ENCODE assay signal across 8 mouse cellular contexts in the genomic region with DNA sequence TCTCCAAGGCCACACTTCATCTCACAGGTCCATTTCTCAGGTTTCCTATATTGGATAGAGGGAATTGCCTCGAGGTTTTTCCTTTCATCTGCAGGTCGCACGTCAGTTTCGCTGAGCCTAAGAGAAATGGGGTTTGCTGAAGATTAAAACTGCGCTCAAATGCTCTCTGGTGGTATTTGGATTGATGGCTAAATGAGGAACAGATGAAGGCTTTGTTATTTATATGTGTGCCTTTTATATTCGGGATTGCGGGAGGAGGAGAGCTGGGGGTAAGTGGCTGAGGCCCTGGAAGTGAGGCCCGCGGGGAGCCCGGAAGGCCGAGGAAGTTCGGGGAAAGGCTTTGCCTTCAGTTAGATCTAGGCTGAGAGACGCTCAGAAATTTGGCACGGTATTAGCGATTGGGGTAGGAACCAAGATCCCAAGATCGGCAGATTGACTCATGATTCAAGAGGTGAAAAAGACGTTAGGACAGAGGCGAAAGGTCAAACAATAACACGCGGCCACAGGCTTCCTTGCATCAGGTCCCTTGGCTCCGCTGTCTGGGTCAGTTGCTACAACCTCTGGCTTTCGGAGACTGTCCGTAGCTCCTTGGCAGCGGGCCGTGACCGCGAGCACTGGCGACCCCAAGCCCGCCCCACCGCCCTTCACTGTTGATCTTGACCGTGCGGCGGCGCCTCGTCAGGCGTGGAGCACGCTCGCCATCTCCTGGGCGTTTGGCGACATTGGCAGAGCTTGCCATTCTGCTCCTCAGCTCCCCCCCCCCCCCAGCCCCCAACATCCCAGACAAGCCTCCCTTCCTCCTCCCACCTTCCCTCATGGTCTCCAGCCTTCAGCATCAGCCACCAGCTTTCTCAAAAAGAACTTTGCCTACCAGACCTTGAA. TPM values are rescaled to one million over a fixed set of nuclear protein-coding genes. Genes with fewer than 3 reads are reported as not detected.
A peak's percentile ranks its signal among the peaks of the same experiment; 100 is the strongest.
DNase-seq lines count a peak whose midpoint lies in the region; ATAC-seq and TF ChIP-seq lines count a peak whose summit lies in the region.
"Had no signal": no experiment of that assay in that cellular context is flagged by ENCODE, and none has a peak within 500 bp of the region (broad histone marks: within the 10 kb centered on the region; RNA-seq: fewer than 3 reads in every experiment).

No protein-coding gene starts in this region.

- TF ChIP-seq CTCF in cortical plate, adult 2 months (IDR thresholded peaks at IDR 0.05; ENCODE audit: extremely low read depth, insufficient read depth, low read length) = peak; percentile 51

- no peaks in the 10 kb centered on the region for H3K4me1 ChIP-seq in cortical plate, adult 2 months (ENCODE audit: control insufficient read depth, insufficient read depth, low read length)
- H3K4me1 ChIP-seq in liver, embryonic 12.5 days = peaks cover 13% of the 10 kb centered on the region; the same call in 1 of the 2 replicates

- peak overlapping the region; percentile 47 for H3K4me2 ChIP-seq in liver, embryonic 12.5 days
- H3K4me2 ChIP-seq in myocyte (ENCODE audit: low read depth) = peak overlapping the region; percentile 53

- H3K9me3 ChIP-seq in liver, embryonic 12.5 days (replicated peaks) = no peaks in the 10 kb centered on the region

- no peak for ATAC-seq in liver, embryonic 12.5 days

- WGBS in liver, embryonic 12.5 days (ENCODE audit: insufficient replicate concordance) = 2% methylated on average over 40 of the region's 40 CpGs

- no peak for TF ChIP-seq POLR2A in cortical plate, adult 2 months (IDR thresholded peaks at IDR 0.05; ENCODE audit: extremely low read depth, insufficient read depth, low read length)
- no peak for TF ChIP-seq POLR2A in myocyte (IDR thresholded peaks at IDR 0.05; ENCODE audit: insufficient read length, low read depth)

- no peak overlapping the region for H3K9ac ChIP-seq in liver, embryonic 12.5 days

- H3K36me3 ChIP-seq in liver, embryonic 12.5 days = no peaks in the 10 kb centered on the region
- no peaks in the 10 kb centered on the region for H3K36me3 ChIP-seq in myocyte (ENCODE audit: control insufficient read depth, insufficient read depth)

- no peak overlapping the region for H3ac ChIP-seq in myocyte (ENCODE audit: control insufficient read depth, insufficient read length)

- no peaks in the 10 kb centered on the region for H3K79me2 ChIP-seq in myocyte (ENCODE audit: control insufficient read depth, insufficient read depth)

- H3K27me3 ChIP-seq in liver, embryonic 12.5 days (replicated peaks) = peaks cover 99% of the 10 kb centered on the region
- H3K27me3 ChIP-seq in myocyte (ENCODE audit: control insufficient read depth, insufficient read depth, insufficient read length) = peaks cover 55% of the 10 kb centered on the region

- H3K27ac ChIP-seq in cortical plate, adult 2 months (ENCODE audit: insufficient read depth, low read length) = no peak overlapping the region
- H3K27ac ChIP-seq in liver, embryonic 12.5 days = no peak overlapping the region

- peak; percentile 74 for DNase-seq in 3134 (ENCODE audit: extremely low read depth, insufficient read length, low spot score)
- DNase-seq in 416B (ENCODE audit: low read depth) = peak; percentile 83
- peak; percentile 75 for DNase-seq in heart, postnatal 4 days
- DNase-seq in frontal cortex, postnatal 25 days (ENCODE audit: low spot score in 2 of 2) = no peak

- no peak overlapping the region; the same call in 1 of the 2 replicates for H3K4me3 ChIP-seq in cortical plate, adult 2 months (ENCODE audit: insufficient read depth, low read length)
- peak overlapping the region; percentile 30 for H3K4me3 ChIP-seq in liver, embryonic 12.5 days
- no peak overlapping the region for H3K4me3 ChIP-seq in myocyte

TF ChIP-seq in myocyte, 11 proteins besides CTCF, POLR2A, EP300 and RAD21:
- no peak for TF ChIP-seq REST (IDR thresholded peaks at IDR 0.05; ENCODE audit: insufficient read depth, insufficient read length)
- TF ChIP-seq SRF (IDR thresholded peaks at IDR 0.05; ENCODE audit: control insufficient read depth, insufficient read length, low read depth) = no peak
- no peak for TF ChIP-seq TCF12 (IDR thresholded peaks at IDR 0.05; ENCODE audit: insufficient read depth, poor library complexity, severe bottlenecking)
- no peak for TF ChIP-seq CEBPB (IDR thresholded peaks at IDR 0.05; ENCODE audit: insufficient read depth, poor library complexity, severe bottlenecking)
- TF ChIP-seq MAX (IDR thresholded peaks at IDR 0.05; ENCODE audit: low read depth) = no peak

RNA-seq across cellular contexts. Expression of a gene that starts 2.1 kb away (rescaled TPM):
- polyA plus RNA-seq in cortical plate, adult 2 months (2012; rRNA removed) = not detected in 2 replicates
- not detected for total RNA-seq in heart, postnatal 4 days (2021)
- not detected in 2 replicates for polyA plus RNA-seq in liver, embryonic 12.5 days (2016; fragmentation: Nextera tagmentation; extraction: Ambion mirVana)
- not detected for polyA plus RNA-seq in myocyte (2012; fragmentation: generic; extraction: Trizol)
- total RNA-seq: layer of hippocampus, postnatal 25 days had no signal

RNA-seq across cellular contexts. Expression of a gene that starts 4.6 kb away (rescaled TPM):
- polyA plus RNA-seq in cortical plate, adult 2 months (2012; rRNA removed) = not detected in 2 replicates
- total RNA-seq in heart, postnatal 4 days (2021) = not detected
- 0.10 TPM in 1 of 2 replicates, not detected in the other for polyA plus RNA-seq in liver, embryonic 12.5 days (2016; fragmentation: Nextera tagmentation; extraction: Ambion mirVana)
- not detected for polyA plus RNA-seq in myocyte (2012; fragmentation: generic; extraction: Trizol)
- total RNA-seq: layer of hippocampus, postnatal 25 days had no signal

RNA-seq across cellular contexts. Expression of a gene that starts 6.6 kb away (rescaled TPM):
- not detected in 2 replicates for polyA plus RNA-seq in cortical plate, adult 2 months (2012; rRNA removed)
- total RNA-seq in heart, postnatal 4 days (2021) = not detected
- not detected in 2 replicates for polyA plus RNA-seq in liver, embryonic 12.5 days (2016; fragmentation: Nextera tagmentation; extraction: Ambion mirVana)
- not detected for polyA plus RNA-seq in myocyte (2012; fragmentation: generic; extraction: Trizol)
- total RNA-seq: layer of hippocampus, postnatal 25 days had no signal

RNA-seq across cellular contexts. Expression of a gene that starts 13.4 kb away (rescaled TPM):
- not detected in 2 replicates for polyA plus RNA-seq in cortical plate, adult 2 months (2012; rRNA removed)
- not detected for total RNA-seq in heart, postnatal 4 days (2021)
- not detected in 2 replicates for polyA plus RNA-seq in liver, embryonic 12.5 days (2016; fragmentation: Nextera tagmentation; extraction: Ambion mirVana)
- not detected for polyA plus RNA-seq in myocyte (2012; fragmentation: generic; extraction: Trizol)
- total RNA-seq: layer of hippocampus, postnatal 25 days had no signal

RNA-seq across cellular contexts. Expression of a gene that starts 19.0 kb away (rescaled TPM):
- not detected in 2 replicates for polyA plus RNA-seq in cortical plate, adult 2 months (2012; rRNA removed)
- not detected for total RNA-seq in heart, postnatal 4 days (2021)
- polyA plus RNA-seq in liver, embryonic 12.5 days (2016; fragmentation: Nextera tagmentation; extraction: Ambion mirVana) = not detected in 2 replicates
- polyA plus RNA-seq in myocyte (2012; fragmentation: generic; extraction: Trizol) = not detected
- total RNA-seq: layer of hippocampus, postnatal 25 days had no signal

Comparison
In these comparisons a context has a peak if more than half of its experiments do, and no peak if none do; other contexts are left out.
1. DNase-seq: peak in 3134 (single experiment), 416B (single experiment) and heart, postnatal 4 days (single experiment); none in frontal cortex, postnatal 25 days (0 of 2).